Comparison of ENCODE assay signal across 8 mouse cellular contexts in genomic region chr11:120950281-120951202, GRCm38 (mm10). TPM values are rescaled to one million over a fixed set of nuclear protein-coding genes. Genes with fewer than 3 reads are reported as not detected.
DNase-seq lines count a peak whose midpoint lies in the region; ATAC-seq lines count a peak whose summit lies in the region.

No protein-coding gene starts in this region.

- peak overlapping the region; percentile 83 for H3K4me2 ChIP-seq in intestine, embryonic 15.5 days (replicated peaks)

- whole genome bisulfite sequencing in intestine, embryonic 15.5 days, result 3% methylated on average over 39 of the region's 39 CpGs

- ATAC-seq in intestine, embryonic 15.5 days, result peak; percentile 87

- intact Hi-C loops in gastrocnemius, postnatal 36 days (cut with DNase I), result no loop called here
- intact Hi-C loops in left cerebral cortex, postnatal 25 days (cut with DNase I), result no loop called here

- H3K27ac ChIP-seq in intestine, embryonic 15.5 days, result peak overlapping the region; percentile 72

- H3K9me3 ChIP-seq in intestine, embryonic 15.5 days, result no peaks in the 10 kb centered on the region

- H3K4me1 ChIP-seq in intestine, embryonic 15.5 days (replicated peaks), result peaks cover 29% of the 10 kb centered on the region

- peak overlapping the region; percentile 60 for H3K9ac ChIP-seq in intestine, embryonic 15.5 days

- H3K36me3 ChIP-seq in intestine, embryonic 15.5 days, result peaks cover 3% of the 10 kb centered on the region; the same call in 1 of the 2 replicates

- DNase-seq in adrenal gland, adult 2 months, result peak; percentile 90
- DNase-seq in embryo, embryonic 11.5 days (ENCODE audit: low read depth, low spot score), result peak; percentile 88
- DNase-seq in gastrocnemius, postnatal 36 days, result peak; percentile 84 to 92
- peak; percentile 50 to 84 for DNase-seq in left cerebral cortex, postnatal 25 days (ENCODE audit: low spot score in 2 of 2)
- DNase-seq in mesoderm, embryonic 11.5 days (ENCODE audit: low read depth, low spot score), result peak; percentile 94
- DNase-seq in right cerebral cortex, postnatal 25 days, result peak; percentile 70
- DNase-seq in urinary bladder, postnatal 36 days (ENCODE audit: low spot score in 2 of 2), result peak; percentile 81 to 91

- H3K4me3 ChIP-seq in intestine, embryonic 15.5 days (replicated peaks), result peak overlapping the region; percentile 53

- no peaks in the 10 kb centered on the region for H3K27me3 ChIP-seq in intestine, embryonic 15.5 days (replicated peaks)

RNA-seq across cellular contexts. Expression of gene Slc16a3, which starts 2.3 kb away (rescaled TPM):
- 1 to 10 TPM; 1.2 to 1.3 TPM for total RNA-seq in adrenal gland, adult 2 months (2021)
- 1.4 and 2.5 TPM in 2 replicates for polyA plus RNA-seq in adrenal gland, adult 2 months (2012; rRNA removed)
- total RNA-seq in gastrocnemius, postnatal 36 days (2021), result 100 to 1,000 TPM; 365 to 521 TPM
- 84.8 and 96.2 TPM in 2 replicates for polyA plus RNA-seq in intestine, embryonic 15.5 days (2015; fragmentation: Nextera tagmentation; extraction: Ambion mirVana)
- 1 to 10 TPM; 4.4 to 4.6 TPM for total RNA-seq in left cerebral cortex, postnatal 25 days (2021)

RNA-seq across cellular contexts. Expression of gene Ccdc57, which starts 17.9 kb away (rescaled TPM):
- 10 to 100 TPM in 1 of 2 experiments, 1 to 10 TPM in 1; 8.4 to 20.4 TPM for total RNA-seq in adrenal gland, adult 2 months (2021)
- polyA plus RNA-seq in adrenal gland, adult 2 months (2012; rRNA removed), result 2.7 and 3.5 TPM in 2 replicates
- total RNA-seq in gastrocnemius, postnatal 36 days (2021), result 1 to 10 TPM; 4.1 to 4.9 TPM
- polyA plus RNA-seq in intestine, embryonic 15.5 days (2015; fragmentation: Nextera tagmentation; extraction: Ambion mirVana), result 4.2 and 5.1 TPM in 2 replicates
- 1 to 10 TPM; 6.7 to 8.0 TPM for total RNA-seq in left cerebral cortex, postnatal 25 days (2021)

RNA-seq across cellular contexts. Expression of gene Csnk1d, which starts 40.6 kb away (rescaled TPM):
- 100 to 1,000 TPM; 114 to 126 TPM for total RNA-seq in adrenal gland, adult 2 months (2021)
- polyA plus RNA-seq in adrenal gland, adult 2 months (2012; rRNA removed), result 39.8 and 48.7 TPM in 2 replicates
- 10 to 100 TPM; 51.6 to 54.5 TPM for total RNA-seq in gastrocnemius, postnatal 36 days (2021)
- 106 TPM in 2 replicates for polyA plus RNA-seq in intestine, embryonic 15.5 days (2015; fragmentation: Nextera tagmentation; extraction: Ambion mirVana)
- 100 to 1,000 TPM; 116 to 122 TPM for total RNA-seq in left cerebral cortex, postnatal 25 days (2021)

Comparison
In these comparisons a context has a peak if more than half of its experiments do, and no peak if none do; other contexts are left out.
1. Peak in every context shown above with its lines: DNase-seq, ATAC-seq, H3K4me3 ChIP-seq and H3K27ac ChIP-seq.
2. RNA of gene Slc16a3, which starts 2.3 kb away (total RNA-seq): 365 to 521 TPM in gastrocnemius, postnatal 36 days; 4.4 to 4.6 TPM in left cerebral cortex, postnatal 25 days and 1.2 to 1.3 TPM in adrenal gland, adult 2 months; every median in the first group is over 10 times any median in the second.